Mouse (Mus musculus): Measurements from ENCODE around the gene Rere. TPM values are rescaled to one million over a fixed set of nuclear protein-coding genes. Genes with fewer than 3 reads are reported as not detected.

Gene Rere
- polyA plus RNA-seq, 1 experiment from 2014 or later: 43.6 TPM

- Histone ChIP-seq H3K4me3 (replicated peaks) (no peak overlapping the region), H3K36me3 (no peaks in the 10 kb centered on the region), H3K27ac (peak overlapping the region; percentile 88), H3K9me3 (no peaks in the 10 kb centered on the region), H3K9ac (replicated peaks) (no peak overlapping the region), H3K4me2 (replicated peaks) (peak overlapping the region; percentile 23), H3K27me3 (no peaks in the 10 kb centered on the region), H3K4me1 (replicated peaks) (peaks cover 51% of the 10 kb centered on the region)
- 34% methylated on average over 4 of the region's 4 CpGs for WGBS
- ATAC-seq: peak; percentile 65; the same call in 1 of the 2 replicates
Measured at GRCm38 (mm10) chr4:150333927-150334682, 52.7 kb downstream of the Rere start.

GRCm38 (mm10) chr4:150337260-150337659 lies 55.8 kb downstream of the Rere start:
- no peak overlapping the region for H3K4me2 ChIP-seq (replicated peaks)
- H3K27ac ChIP-seq: no peak overlapping the region
- no peak overlapping the region for H3K9ac ChIP-seq (replicated peaks)
- peaks cover 57% of the 10 kb centered on the region for H3K4me1 ChIP-seq (replicated peaks)
- 90% methylated on average over 1 of the region's 1 CpGs for WGBS
- no peak for ATAC-seq
- no peaks in the 10 kb centered on the region for H3K36me3 ChIP-seq
- no peak overlapping the region for H3K4me3 ChIP-seq (replicated peaks)
- no peaks in the 10 kb centered on the region for H3K9me3 ChIP-seq
- H3K27me3 ChIP-seq: no peaks in the 10 kb centered on the region

- H3K4me3 ChIP-seq (replicated peaks): no peak overlapping the region
- H3K9me3 ChIP-seq: no peaks in the 10 kb centered on the region
- no peak overlapping the region for H3K9ac ChIP-seq (replicated peaks)
- 42% methylated on average over 8 of the region's 8 CpGs for WGBS
- H3K36me3 ChIP-seq: no peaks in the 10 kb centered on the region
- H3K27ac ChIP-seq: peak overlapping the region; percentile 64
- peak; percentile 88 for ATAC-seq
- H3K4me2 ChIP-seq (replicated peaks): no peak overlapping the region
- H3K4me1 ChIP-seq (replicated peaks): peaks cover 54% of the 10 kb centered on the region
- no peaks in the 10 kb centered on the region for H3K27me3 ChIP-seq
Measured at GRCm38 (mm10) chr4:150338906-150339650, 57.6 kb downstream of the Rere start.

GRCm38 (mm10) chr4:150340796-150341525 lies 59.5 kb downstream of the Rere start:
- no peaks in the 10 kb centered on the region for H3K27me3 ChIP-seq
- H3K9ac ChIP-seq (replicated peaks): no peak overlapping the region
- WGBS: 94% methylated on average over 6 of the region's 6 CpGs
- no peak overlapping the region for H3K4me3 ChIP-seq (replicated peaks)
- no peaks in the 10 kb centered on the region for H3K9me3 ChIP-seq
- H3K27ac ChIP-seq: no peak overlapping the region
- ATAC-seq: no peak
- no peaks in the 10 kb centered on the region for H3K36me3 ChIP-seq
- H3K4me1 ChIP-seq (replicated peaks): peaks cover 57% of the 10 kb centered on the region
- no peak overlapping the region for H3K4me2 ChIP-seq (replicated peaks)

GRCm38 (mm10) chr4:150344526-150344925 lies 63.1 kb downstream of the Rere start:
- no peaks in the 10 kb centered on the region for H3K36me3 ChIP-seq
- no peaks in the 10 kb centered on the region for H3K9me3 ChIP-seq
- peaks cover 61% of the 10 kb centered on the region for H3K4me1 ChIP-seq (replicated peaks)
- H3K9ac ChIP-seq (replicated peaks): no peak overlapping the region
- no peaks in the 10 kb centered on the region for H3K27me3 ChIP-seq
- 68% methylated on average over 3 of the region's 3 CpGs for WGBS
- no peak for ATAC-seq
- no peak overlapping the region for H3K4me3 ChIP-seq (replicated peaks)
- peak overlapping the region; percentile 10; the same call in 1 of the 2 replicates for H3K27ac ChIP-seq
- H3K4me2 ChIP-seq (replicated peaks): no peak overlapping the region

- WGBS: 1% methylated on average over 4 of the region's 4 CpGs
- ATAC-seq: peak; percentile 84
Measured at GRCm38 (mm10) chr4:150346651-150347386, 65.4 kb downstream of the Rere start.

GRCm38 (mm10) chr4:150347387-150347672 lies 65.9 kb downstream of the Rere start:
- Histone ChIP-seq H3K36me3 (no peaks in the 10 kb centered on the region), H3K27me3 (no peaks in the 10 kb centered on the region), H3K27ac (no peak overlapping the region), H3K4me2 (replicated peaks) (no peak overlapping the region), H3K4me3 (replicated peaks) (no peak overlapping the region), H3K9me3 (no peaks in the 10 kb centered on the region), H3K9ac (replicated peaks) (no peak overlapping the region), H3K4me1 (replicated peaks) (peaks cover 76% of the 10 kb centered on the region)
- 0 out of 2 replicates have a peak, but pooled peaks have one; percentile 37 for ATAC-seq
- 19% methylated on average over 2 of the region's 2 CpGs for WGBS

More at GRCm38 (mm10) chr4:150346651-150347386, 65.4 kb downstream of the Rere start:
- Histone ChIP-seq H3K36me3 (no peaks in the 10 kb centered on the region), H3K4me1 (replicated peaks) (peaks cover 71% of the 10 kb centered on the region), H3K9me3 (no peaks in the 10 kb centered on the region), H3K4me2 (replicated peaks) (no peak overlapping the region), H3K9ac (replicated peaks) (no peak overlapping the region), H3K4me3 (replicated peaks) (no peak overlapping the region), H3K27me3 (no peaks in the 10 kb centered on the region), H3K27ac (peak overlapping the region; percentile 69)

- Histone ChIP-seq H3K27ac (no peak overlapping the region), H3K4me2 (replicated peaks) (no peak overlapping the region), H3K27me3 (no peaks in the 10 kb centered on the region), H3K4me3 (replicated peaks) (no peak overlapping the region), H3K9ac (replicated peaks) (no peak overlapping the region), H3K9me3 (no peaks in the 10 kb centered on the region), H3K4me1 (replicated peaks) (peaks cover 61% of the 10 kb centered on the region), H3K36me3 (no peaks in the 10 kb centered on the region)
- ATAC-seq: no peak
- 72% methylated on average over 6 of the region's 6 CpGs for WGBS
Measured at GRCm38 (mm10) chr4:150349680-150350101, 68.2 kb downstream of the Rere start.

- 15% methylated on average over 7 of the region's 7 CpGs for WGBS
- ATAC-seq: no peak
- Histone ChIP-seq H3K27ac (peak overlapping the region; percentile 21; the same call in 1 of the 2 replicates), H3K27me3 (no peaks in the 10 kb centered on the region), H3K4me3 (replicated peaks) (no peak overlapping the region), H3K4me2 (replicated peaks) (no peak overlapping the region), H3K9ac (replicated peaks) (no peak overlapping the region), H3K9me3 (no peaks in the 10 kb centered on the region), H3K4me1 (replicated peaks) (peaks cover 49% of the 10 kb centered on the region), H3K36me3 (no peaks in the 10 kb centered on the region)
Measured at GRCm38 (mm10) chr4:150351419-150352075, 70.1 kb downstream of the Rere start.

GRCm38 (mm10) chr4:150352736-150353135 lies 71.3 kb downstream of the Rere start:
- Histone ChIP-seq H3K27ac (no peak overlapping the region), H3K27me3 (no peaks in the 10 kb centered on the region), H3K9me3 (no peaks in the 10 kb centered on the region), H3K4me1 (replicated peaks) (peaks cover 41% of the 10 kb centered on the region), H3K9ac (replicated peaks) (no peak overlapping the region), H3K4me2 (replicated peaks) (no peak overlapping the region), H3K36me3 (no peaks in the 10 kb centered on the region), H3K4me3 (replicated peaks) (no peak overlapping the region)
- WGBS: 92% methylated on average over 2 of the region's 2 CpGs
- ATAC-seq: no peak

- Histone ChIP-seq H3K4me1 (replicated peaks) (peaks cover 34% of the 10 kb centered on the region), H3K27me3 (no peaks in the 10 kb centered on the region), H3K36me3 (no peaks in the 10 kb centered on the region), H3K4me3 (replicated peaks) (no peak overlapping the region), H3K9me3 (no peaks in the 10 kb centered on the region), H3K4me2 (replicated peaks) (no peak overlapping the region), H3K9ac (replicated peaks) (no peak overlapping the region), H3K27ac (no peak overlapping the region)
- 90% methylated on average over 7 of the region's 7 CpGs for WGBS
- ATAC-seq: no peak
Measured at GRCm38 (mm10) chr4:150353376-150353900, 72.0 kb downstream of the Rere start.
